Comparison of ENCODE assay signal across 10 mouse cellular contexts in the genomic region with DNA sequence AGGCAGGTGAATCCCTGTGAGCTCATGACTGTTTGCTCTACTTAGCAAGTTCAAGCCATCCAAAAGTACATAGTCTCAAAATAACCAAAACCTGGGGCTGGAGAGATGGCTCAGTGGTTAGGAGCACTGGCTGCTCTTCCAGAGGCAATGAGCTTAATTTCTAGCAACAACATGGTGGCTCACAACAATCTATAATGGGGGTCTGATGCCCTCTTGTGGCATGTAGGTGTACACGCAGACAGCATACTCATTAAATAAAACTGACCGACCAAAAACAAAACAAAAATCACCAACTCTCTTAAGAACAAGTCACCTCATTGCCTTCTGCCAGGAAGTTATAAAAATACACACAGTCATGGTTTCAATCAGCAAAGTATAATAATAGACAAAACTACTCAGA. TPM values are rescaled to one million over a fixed set of nuclear protein-coding genes. Genes with fewer than 3 reads are reported as not detected.
DNase-seq lines count a peak whose midpoint lies in the region; ATAC-seq and TF ChIP-seq lines count a peak whose summit lies in the region.
"Had no signal": no experiment of that assay in that cellular context is flagged by ENCODE, and none has a peak within 500 bp of the region (broad histone marks: within the 10 kb centered on the region; RNA-seq: fewer than 3 reads in every experiment).

No protein-coding gene starts in this region.

- TF ChIP-seq POLR2A in kidney, adult 2 months (IDR thresholded peaks at IDR 0.05; ENCODE audit: low read depth, low read length), result no peak
- no peak for TF ChIP-seq POLR2A in CH12.LX (IDR thresholded peaks at IDR 0.05; ENCODE audit: low read depth, low read length)

- no peaks in the 10 kb centered on the region for H3K9me3 ChIP-seq in CH12.LX (replicated peaks; ENCODE audit: low read length)
- no peaks in the 10 kb centered on the region for H3K9me3 ChIP-seq in liver, postnatal 0 days (ENCODE audit: low read length)
- H3K9me3 ChIP-seq: heart, embryonic 15.5 days; limb, embryonic 15.5 days had no signal

- no peak overlapping the region for H3K4me3 ChIP-seq in kidney, adult 2 months (ENCODE audit: insufficient read depth, low read depth, low read length)
- no peak overlapping the region for H3K4me3 ChIP-seq in CH12.LX (replicated peaks in 1 of 3; ENCODE audit: low read depth in 2 of 3, low read length in 2 of 3, poor library complexity in 1 of 3)
- no peak overlapping the region for H3K4me3 ChIP-seq in liver, postnatal 0 days (ENCODE audit: low read depth, low read length)
- H3K4me3 ChIP-seq: heart, embryonic 15.5 days; limb, embryonic 15.5 days had no signal

- POLR2A ChIA-PET in Patski (lab: Charles Lee), result no interaction called here

- H3K9ac ChIP-seq in CH12.LX (ENCODE audit: insufficient read depth, low read depth), result no peak overlapping the region
- H3K9ac ChIP-seq in liver, postnatal 0 days (replicated peaks), result no peak overlapping the region
- H3K9ac ChIP-seq: heart, embryonic 15.5 days; limb, embryonic 15.5 days had no signal

- H3K27me3 ChIP-seq in kidney, adult 2 months (replicated peaks; ENCODE audit: control insufficient read depth, insufficient read depth, low read length), result no peaks in the 10 kb centered on the region
- H3K27me3 ChIP-seq in CH12.LX (replicated peaks) (peaks cover 4% of the 10 kb centered on the region), Patski (peaks cover 38% of the 10 kb centered on the region)
- peaks cover 5% of the 10 kb centered on the region; the same call in 1 of the 2 replicates for H3K27me3 ChIP-seq in liver, postnatal 0 days (ENCODE audit: insufficient read depth, low read length)

- CTCF ChIA-PET in Patski (lab: Charles Lee), result interaction anchor here (0.7 to 1.3 kb wide), 5 partner anchors 15 to 141 kb away, joined by 3 to 4 read pairs (median 3); no protein-coding TSS in a partner anchor

- H3K36me3 ChIP-seq in kidney, adult 2 months (ENCODE audit: control insufficient read depth, insufficient read depth, low read length), result no peaks in the 10 kb centered on the region
- no peaks in the 10 kb centered on the region for H3K36me3 ChIP-seq in CH12.LX (replicated peaks in 1 of 2; ENCODE audit: control insufficient read depth in 1 of 2, insufficient read depth in 1 of 2, low read length in 1 of 2)
- no peaks in the 10 kb centered on the region for H3K36me3 ChIP-seq in liver, postnatal 0 days (replicated peaks; ENCODE audit: insufficient read depth, low read length)
- H3K36me3 ChIP-seq: heart, embryonic 15.5 days; limb, embryonic 15.5 days had no signal

- ATAC-seq in Patski, result no peak
- peak; percentile 51; the same call in 1 of the 2 replicates for ATAC-seq in liver, postnatal 0 days

- dilution Hi-C loops in CH12.LX (cut with MboI; ENCODE audit: extremely low pct_ligation_motif_present, extremely low pct_unique_long_range_greater_than_20kb, low sequenced_read_pairs), result no loop called here

- no peak overlapping the region for H3K27ac ChIP-seq in kidney, adult 2 months (ENCODE audit: insufficient read depth, low read depth, low read length)
- no peak overlapping the region for H3K27ac ChIP-seq in CH12.LX (ENCODE audit: insufficient read depth, low read depth)
- no peak overlapping the region for H3K27ac ChIP-seq in liver, postnatal 0 days (ENCODE audit: low read depth)
- H3K27ac ChIP-seq: heart, embryonic 15.5 days; limb, embryonic 15.5 days had no signal

- in situ Hi-C loops in CH12.LX (cut with MboI; ENCODE audit: low pct_ligation_motif_present, low pct_unique_long_range_greater_than_20kb, low sequenced_read_pairs), result loop anchor here (10.0 kb wide), 2 partner anchors 256 to 436 kb away; partner anchors contain the start of gene Abtb2
- in situ Hi-C loops in Patski (cut with MboI; ENCODE audit: low pct_unique_long_range_greater_than_20kb), result no loop called here

- H3K79me2 ChIP-seq in CH12.LX (replicated peaks; ENCODE audit: control insufficient read depth, extremely low read depth, insufficient read depth, poor library complexity, severe bottlenecking), result no peaks in the 10 kb centered on the region

- no peaks in the 10 kb centered on the region for H3K4me1 ChIP-seq in kidney, adult 2 months (ENCODE audit: control insufficient read depth, insufficient read depth, low read length)
- no peaks in the 10 kb centered on the region for H3K4me1 ChIP-seq in CH12.LX (ENCODE audit: control insufficient read depth in 1 of 2, insufficient read depth in 2 of 2)
- H3K4me1 ChIP-seq in liver, postnatal 0 days (ENCODE audit: insufficient read depth), result no peaks in the 10 kb centered on the region
- H3K4me1 ChIP-seq: heart, embryonic 15.5 days; limb, embryonic 15.5 days had no signal

- H3K4me2 ChIP-seq in CH12.LX (ENCODE audit: insufficient read depth, low read depth, poor library complexity, severe bottlenecking), result no peak overlapping the region
- H3K4me2 ChIP-seq in liver, postnatal 0 days (ENCODE audit: low read depth, low read length), result no peak overlapping the region
- H3K4me2 ChIP-seq: heart, embryonic 15.5 days; limb, embryonic 15.5 days had no signal

- peak; percentile 41 for TF ChIP-seq CTCF in kidney, adult 2 months (conservative IDR thresholded peaks at IDR 0.05; ENCODE audit: insufficient read depth, insufficient read length, low read depth, low read length)
- peak; percentile 72 to 95 for TF ChIP-seq CTCF in CH12.LX (conservative IDR thresholded peaks at IDR 0.05 in 1 of 2, IDR thresholded peaks at IDR 0.05 in 1 of 2; ENCODE audit: low read depth in 2 of 2, low read length in 2 of 2)
- peak; percentile 71 for TF ChIP-seq CTCF in Patski (IDR thresholded peaks at IDR 0.05)
- TF ChIP-seq CTCF in liver, postnatal 0 days (IDR thresholded peaks at IDR 0.05; ENCODE audit: low read depth), result peak; percentile 84

- TF ChIP-seq EP300 in CH12.LX (IDR thresholded peaks at IDR 0.05; ENCODE audit: low read length), result no peak
- TF ChIP-seq EP300 in liver, postnatal 0 days (IDR thresholded peaks at IDR 0.05; ENCODE audit: low read depth), result no peak

- 20% methylated on average over 2 of the region's 2 CpGs for WGBS in kidney, adult 2 months
- WGBS in liver, postnatal 0 days (ENCODE audit: insufficient replicate concordance), result 20% methylated on average over 2 of the region's 2 CpGs

- peak; percentile 25 for DNase-seq in kidney, adult 2 months
- no peak for DNase-seq in kidney, adult 18-20 months
- DNase-seq in CH12.LX (ENCODE audit: extremely low read depth) (peak; percentile 74), Patski (ENCODE audit: low read depth, low spot score) (no peak)
- no peak for DNase-seq in liver, postnatal 0 days
- no peak for DNase-seq in layer of hippocampus, postnatal 36 days
- DNase-seq in thymus, postnatal 4 days, result no peak
- DNase-seq: cerebellum, adult 9-11 months had no signal

- TF ChIP-seq RAD21 in CH12.LX (IDR thresholded peaks at IDR 0.05; ENCODE audit: low read depth, low read length), result peak; percentile 92

TF ChIP-seq in CH12.LX, 34 proteins besides CTCF, POLR2A, EP300 and RAD21 (continues in another document):
- TF ChIP-seq MAX (IDR thresholded peaks at IDR 0.05; ENCODE audit: low read length), result no peak
- TF ChIP-seq ZC3H11A (IDR thresholded peaks at IDR 0.05; ENCODE audit: low read depth, low read length), result peak; percentile 92
- TF ChIP-seq PAX5 (IDR thresholded peaks at IDR 0.05; ENCODE audit: low read length), result no peak
- TF ChIP-seq SIN3A (IDR thresholded peaks at IDR 0.05; ENCODE audit: low read length), result peak; percentile 64; the same call in 1 of the 2 replicates
- TF ChIP-seq E2F4 (IDR thresholded peaks at IDR 0.05; ENCODE audit: insufficient replicate concordance, low read depth, low read length), result no peak
- TF ChIP-seq USF2 (conservative IDR thresholded peaks at IDR 0.05; ENCODE audit: low read depth, low read length), result no peak
- TF ChIP-seq ETS1 (conservative IDR thresholded peaks at IDR 0.05; ENCODE audit: low read depth, low read length), result no peak
- no peak for TF ChIP-seq NELFE (IDR thresholded peaks at IDR 0.05; ENCODE audit: low read depth, low read length)
- TF ChIP-seq RCOR1 (conservative IDR thresholded peaks at IDR 0.05; ENCODE audit: low read depth, low read length), result no peak
- TF ChIP-seq USF1 (IDR thresholded peaks at IDR 0.05; ENCODE audit: low read depth, low read length), result no peak
- TF ChIP-seq IRF4 (IDR thresholded peaks at IDR 0.05; ENCODE audit: low read depth, low read length), result 0 out of 2 replicates have a peak, but pooled peaks have one; percentile 40
- no peak for TF ChIP-seq MAZ (IDR thresholded peaks at IDR 0.05; ENCODE audit: low read depth, low read length)
- no peak for TF ChIP-seq HCFC1 (IDR thresholded peaks at IDR 0.05; ENCODE audit: low read depth, low read length)
- no peak for TF ChIP-seq POLR2AphosphoS2 (IDR thresholded peaks at IDR 0.05; ENCODE audit: low read depth, low read length)
- no peak for TF ChIP-seq CHD1 (IDR thresholded peaks at IDR 0.05; ENCODE audit: low read depth, low read length)
- TF ChIP-seq SMC3 (IDR thresholded peaks at IDR 0.05; ENCODE audit: low read depth, low read length), result peak; percentile 95
- 0 out of 2 replicates have a peak, but pooled peaks have one; percentile 41 for TF ChIP-seq JUND (conservative IDR thresholded peaks at IDR 0.05; ENCODE audit: low read depth, low read length)
- no peak for TF ChIP-seq TCF12 (IDR thresholded peaks at IDR 0.05; ENCODE audit: low read depth, low read length)
- TF ChIP-seq ZMIZ1 (IDR thresholded peaks at IDR 0.05; ENCODE audit: low read depth, low read length), result no peak

RNA-seq across cellular contexts. Expression of gene Fbxo3, which starts 26.4 kb away (rescaled TPM):
- 22.3 and 25.0 TPM in 2 replicates for polyA plus RNA-seq in kidney, adult 2 months (2012; rRNA removed)
- total RNA-seq in CH12.LX (2012; rRNA removed) (28.2 and 29.7 TPM in 2 replicates), CH12.LX (2014; rRNA removed) (63.7 and 67.1 TPM in 2 replicates)
- polyA plus RNA-seq in CH12.LX (2012; ENCODE audit: insufficient read length, low read depth) (29.2 and 38.4 TPM in 2 replicates), Patski (2021) (40.4 TPM)
- polyA plus RNA-seq in liver, postnatal 0 days (2015; fragmentation: Nextera tagmentation; extraction: Ambion mirVana), result 41.6 and 41.9 TPM in 2 replicates
- 10 to 100 TPM; 48.7 to 49.2 TPM for total RNA-seq in layer of hippocampus, postnatal 36 days (2021)

RNA-seq across cellular contexts. Expression of gene 4931422A03Rik, which starts 27.1 kb away (rescaled TPM):
- polyA plus RNA-seq in kidney, adult 2 months (2012; rRNA removed), result not detected in 2 replicates
- total RNA-seq in CH12.LX (2012; rRNA removed) (0.68 and 0.76 TPM in 2 replicates), CH12.LX (2014; rRNA removed) (not detected in 2 replicates)
- polyA plus RNA-seq in CH12.LX (2012; ENCODE audit: insufficient read length, low read depth) (0.71 and 2.4 TPM in 2 replicates), Patski (2021) (1.6 TPM)
- 1.0 and 1.5 TPM in 2 replicates for polyA plus RNA-seq in liver, postnatal 0 days (2015; fragmentation: Nextera tagmentation; extraction: Ambion mirVana)
- total RNA-seq in layer of hippocampus, postnatal 36 days (2021), result not detected

RNA-seq across cellular contexts. Expression of gene Lmo2, which starts 43.3 kb away (rescaled TPM):
- 18.5 and 20.8 TPM in 2 replicates for polyA plus RNA-seq in kidney, adult 2 months (2012; rRNA removed)
- total RNA-seq in CH12.LX (2012; rRNA removed), result 108 and 109 TPM in 2 replicates
- 61.3 and 63.6 TPM in 2 replicates for total RNA-seq in CH12.LX (2014; rRNA removed)
- polyA plus RNA-seq in CH12.LX (2012; ENCODE audit: insufficient read length, low read depth), result 43.3 and 49.6 TPM in 2 replicates
- polyA plus RNA-seq in Patski (2021), result 0.63 TPM
- polyA plus RNA-seq in liver, postnatal 0 days (2015; fragmentation: Nextera tagmentation; extraction: Ambion mirVana), result 58.8 and 63.7 TPM in 2 replicates
- 10 to 100 TPM; 20.0 TPM for total RNA-seq in layer of hippocampus, postnatal 36 days (2021)

Comparison
In these comparisons a context has a peak if more than half of its experiments do, and no peak if none do; other contexts are left out.
1. DNase-seq: peak in kidney, adult 2 months (single experiment) and CH12.LX (single experiment); none in kidney, adult 18-20 months (single experiment), Patski (single experiment), liver, postnatal 0 days (single experiment), layer of hippocampus, postnatal 36 days (0 of 2) and thymus, postnatal 4 days (single experiment).
2. RNA of gene Lmo2, which starts 43.3 kb away (polyA plus RNA-seq): 58.8 to 63.7 TPM in liver, postnatal 0 days, 43.3 to 49.6 TPM in CH12.LX and 18.5 to 20.8 TPM in kidney, adult 2 months; 0.63 TPM in Patski (single experiment); every median in the first group is over 10 times any median in the second.
3. Peak in every context shown above with its lines, with median percentiles within 50 percentile points of each other: CTCF ChIP-seq.